Mouse (Mus musculus) erythroblast, adult 5-6 weeks (primary cell): ENCODE data around the gene Gm3776. TPM values are rescaled to one million over a fixed set of nuclear protein-coding genes. Genes with fewer than 3 reads are reported as not detected.
"Not testable (repeated sequence)": the region's sequence is repeated elsewhere in the genome, so short reads cannot be mapped to it uniquely, and the experiment has no call there.

Experiments
- ATAC-seq: replicated peaks from 2 replicates; pipeline ENCODE4 v1.8.0; 2016; ENCODE audit warnings: moderate number of reproducible peaks, mild to moderate bottlenecking, moderate TSS enrichment, inconsistent platforms; ENCODE audit not compliant: poor library complexity, low FRiP score, severe bottlenecking
- total RNA-seq, 2 experiments: library from RNA; stranded (forward) in 1 of 2; stranded (reverse) in 1 of 2; fragments of 150-400 nt in 1 of 2; fragments of 200-764, 138-1000 nt in 1 of 2; gene quantifications; 2 replicates each; pipeline versions ENCODE4 v1.2.3 to v1.2.4; 2015 to 2017; ENCODE audit warnings: low replicate concordance in 2 of 2

Gene Gm3776
- total RNA-seq, 2 experiments from 2014 or later: not detected

- ATAC-seq: not testable (repeated sequence)
Measured at GRCm38 (mm10) chr9:78289063-78289462, 32.1 kb downstream of the Gm3776 start.

- not testable (repeated sequence) for ATAC-seq
Measured at GRCm38 (mm10) chr9:78289723-78290122, 32.8 kb downstream of the Gm3776 start, which contains the start of gene Gm10639. Gm10639 (plus strand) TSS chr9:78289923.

- ATAC-seq: not testable (repeated sequence)
Measured at GRCm38 (mm10) chr9:78292462-78292861, 35.5 kb downstream of the Gm3776 start.

GRCm38 (mm10) chr9:78293683-78294082 is 36.8 kb downstream of the Gm3776 start:
- not testable (repeated sequence) for ATAC-seq

- not testable (repeated sequence) for ATAC-seq
Measured at GRCm38 (mm10) chr9:78294781-78295180, 37.9 kb downstream of the Gm3776 start.

GRCm38 (mm10) chr9:78296089-78296488 is 39.2 kb downstream of the Gm3776 start:
- ATAC-seq: peak; percentile 66

- no peak for ATAC-seq
Measured at GRCm38 (mm10) chr9:78298232-78298631, 41.3 kb downstream of the Gm3776 start.

GRCm38 (mm10) chr9:78299143-78299542 is 42.2 kb downstream of the Gm3776 start:
- ATAC-seq: not testable (repeated sequence)

- not testable (repeated sequence) for ATAC-seq
Measured at GRCm38 (mm10) chr9:78308122-78308521, 51.2 kb downstream of the Gm3776 start.

GRCm38 (mm10) chr9:78314696-78315095 is 57.8 kb downstream of the Gm3776 start, which contains the start of gene Omt2a:
Omt2a (minus strand) TSS chr9:78314796.
- no peak for ATAC-seq

Other genes with a start within 250 kb of the Gm3776 start
- gene Gcm1, start 205.2 kb upstream of the Gm3776 start, total RNA-seq (2015; ENCODE audit: low replicate concordance): not detected in 2 replicates
- gene Gcm1, start 205.2 kb upstream of the Gm3776 start, total RNA-seq (2017; ENCODE audit: low replicate concordance): not detected in 2 replicates
- gene Fbxo9, start 148.1 kb upstream of the Gm3776 start, total RNA-seq (2015; ENCODE audit: low replicate concordance): 517 and 623 TPM in 2 replicates
- gene Fbxo9, start 148.1 kb upstream of the Gm3776 start, total RNA-seq (2017; ENCODE audit: low replicate concordance): 741 and 893 TPM in 2 replicates
- gene Ick, start 147.9 kb upstream of the Gm3776 start, total RNA-seq (2015; ENCODE audit: low replicate concordance): 5.4 and 13.8 TPM in 2 replicates
- 9.5 and 14.8 TPM in 2 replicates for gene Ick, start 147.9 kb upstream of the Gm3776 start, total RNA-seq (2017; ENCODE audit: low replicate concordance)
- gene Gsta4, start 74.4 kb upstream of the Gm3776 start, total RNA-seq (2015; ENCODE audit: low replicate concordance): 1.7 TPM in 1 of 2 replicates, not detected in the other
- gene Gsta4, start 74.4 kb upstream of the Gm3776 start, total RNA-seq (2017; ENCODE audit: low replicate concordance): not detected in 2 replicates
- gene Gsta1, start 26.5 kb upstream of the Gm3776 start, total RNA-seq (2015; ENCODE audit: low replicate concordance): not detected in 2 replicates
- gene Gsta1, start 26.5 kb upstream of the Gm3776 start, total RNA-seq (2017; ENCODE audit: low replicate concordance): not detected in 2 replicates
- not detected in 2 replicates for gene Gm10639, start 32.8 kb downstream of the Gm3776 start, total RNA-seq (2015; ENCODE audit: low replicate concordance)
- gene Gm10639, start 32.8 kb downstream of the Gm3776 start, total RNA-seq (2017; ENCODE audit: low replicate concordance): not detected in 2 replicates
- not detected in 2 replicates for gene Omt2a, start 57.7 kb downstream of the Gm3776 start, total RNA-seq (2015; ENCODE audit: low replicate concordance)
- gene Omt2a, start 57.7 kb downstream of the Gm3776 start, total RNA-seq (2017; ENCODE audit: low replicate concordance): not detected in 2 replicates
- gene Omt2b, start 70.5 kb downstream of the Gm3776 start, total RNA-seq (2015; ENCODE audit: low replicate concordance): not detected in 2 replicates
- not detected in 2 replicates for gene Omt2b, start 70.5 kb downstream of the Gm3776 start, total RNA-seq (2017; ENCODE audit: low replicate concordance)
- gene Gsta2, start 98.7 kb downstream of the Gm3776 start, total RNA-seq (2015; ENCODE audit: low replicate concordance): not detected in 2 replicates
- not detected in 2 replicates for gene Gsta2, start 98.7 kb downstream of the Gm3776 start, total RNA-seq (2017; ENCODE audit: low replicate concordance)
- not detected in 2 replicates for gene Dppa5a, start 111.0 kb downstream of the Gm3776 start, total RNA-seq (2015; ENCODE audit: low replicate concordance)
- gene Dppa5a, start 111.0 kb downstream of the Gm3776 start, total RNA-seq (2017; ENCODE audit: low replicate concordance): not detected in 2 replicates
- gene Ooep, start 121.6 kb downstream of the Gm3776 start, total RNA-seq (2015; ENCODE audit: low replicate concordance): not detected in 2 replicates
- not detected in 2 replicates for gene Ooep, start 121.6 kb downstream of the Gm3776 start, total RNA-seq (2017; ENCODE audit: low replicate concordance)
- not detected in 2 replicates for gene Ddx43, start 138.6 kb downstream of the Gm3776 start, total RNA-seq (2015; ENCODE audit: low replicate concordance)
- gene Ddx43, start 138.6 kb downstream of the Gm3776 start, total RNA-seq (2017; ENCODE audit: low replicate concordance): not detected in 2 replicates
- 8.8 and 9.2 TPM in 2 replicates for gene Cgas, start 186.1 kb downstream of the Gm3776 start, total RNA-seq (2015; ENCODE audit: low replicate concordance)
- 2.4 and 3.9 TPM in 2 replicates for gene Cgas, start 186.1 kb downstream of the Gm3776 start, total RNA-seq (2017; ENCODE audit: low replicate concordance)
- 7.3 and 14.2 TPM in 2 replicates for gene Mto1, start 191.1 kb downstream of the Gm3776 start, total RNA-seq (2015; ENCODE audit: low replicate concordance)
- gene Mto1, start 191.1 kb downstream of the Gm3776 start, total RNA-seq (2017; ENCODE audit: low replicate concordance): 6.9 and 22.0 TPM in 2 replicates
- gene Gm17324, start 191.7 kb downstream of the Gm3776 start, total RNA-seq (2015; ENCODE audit: low replicate concordance): not detected in 2 replicates
- not detected in 2 replicates for gene Gm17324, start 191.7 kb downstream of the Gm3776 start, total RNA-seq (2017; ENCODE audit: low replicate concordance)
- gene Eef1a1, start 232.0 kb downstream of the Gm3776 start, total RNA-seq (2015; ENCODE audit: low replicate concordance): 3,932 and 4,159 TPM in 2 replicates
- 1,512 and 1,760 TPM in 2 replicates for gene Eef1a1, start 232.0 kb downstream of the Gm3776 start, total RNA-seq (2017; ENCODE audit: low replicate concordance)